Mouse (Mus musculus): ENCODE data around the gene Rars2.

DNA sequence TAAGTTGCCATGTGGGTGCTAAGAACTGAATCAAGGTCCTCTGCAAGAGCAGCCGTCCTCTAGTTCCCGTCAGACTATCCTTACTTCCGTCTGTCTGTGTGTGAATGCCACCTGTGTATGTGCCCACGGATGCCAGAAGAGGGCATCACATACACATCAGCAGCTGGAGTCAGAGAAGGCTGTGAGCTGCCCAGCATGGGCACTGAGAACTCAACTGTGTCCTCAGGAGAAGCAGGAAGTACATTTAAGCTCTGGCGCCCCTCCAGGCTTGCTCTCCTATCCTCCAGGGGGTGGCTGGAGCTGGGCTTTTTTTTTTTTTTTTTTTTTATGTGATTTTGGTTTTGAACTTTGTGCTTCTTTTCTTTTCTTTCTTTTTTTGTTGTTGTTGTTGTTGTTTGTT, 65.8 kb downstream of the Rars2 start:
- TF ChIP-seq ZC3H11A (IDR thresholded peaks at IDR 0.05; ENCODE audit: borderline replicate concordance, low read depth, low read length) (no peak), MAFK (IDR thresholded peaks at IDR 0.05; ENCODE audit: insufficient read depth, low read depth, low read length) (no peak), HCFC1 (IDR thresholded peaks at IDR 0.05; ENCODE audit: borderline replicate concordance, insufficient read depth, low read length) (no peak), ZNF384 (IDR thresholded peaks at IDR 0.05; ENCODE audit: low read depth, low read length) (peak; percentile 66; the same call in 1 of the 2 replicates)

All from ES-E14 (cell line).